Mouse (Mus musculus) bone marrow, adult 2 months (tissue): ENCODE results near the gene Nol9.

Source experiments
- CTCF ChIP-seq: fragments of 200-500 bp; IDR thresholded peaks from 2 replicates; pipeline ENCODE4 v1.5.1; 2011; ENCODE audit warnings: low read length, control low read depth; ENCODE audit not compliant: control insufficient read depth, insufficient read depth
- POLR2A ChIP-seq: fragments of 200-500 bp; IDR thresholded peaks from 2 replicates; pipeline ENCODE4 v1.6.1; 2011; ENCODE audit warnings: low read depth, mild to moderate bottlenecking, control low read depth, low read length, borderline replicate concordance; ENCODE audit not compliant: control insufficient read depth

- TF ChIP-seq POLR2A (no peak), CTCF (0 out of 2 replicates have a peak, but pooled peaks have one; percentile 1)
These were observed 17.5 kb upstream of the Nol9 start for GRCm38 (mm10) chr4:152021568-152022097.
